Mouse (Mus musculus) right cerebral cortex, adult 2 months (tissue): ENCODE measurements at regions not wholly inside any gene's neighbourhood (a gene's known extent, or its start where the extent isn't known, plus 50 kb on each side); places are given as distances from the start of the nearest gene placed in this dataset.

Experiments
- DNase-seq, 2 experiments: peaks; one replicate each; pipeline ENCODE4 v3.0.0; 2021 to 2022; ENCODE audit warnings: low spot score in 2 of 2

DNA sequence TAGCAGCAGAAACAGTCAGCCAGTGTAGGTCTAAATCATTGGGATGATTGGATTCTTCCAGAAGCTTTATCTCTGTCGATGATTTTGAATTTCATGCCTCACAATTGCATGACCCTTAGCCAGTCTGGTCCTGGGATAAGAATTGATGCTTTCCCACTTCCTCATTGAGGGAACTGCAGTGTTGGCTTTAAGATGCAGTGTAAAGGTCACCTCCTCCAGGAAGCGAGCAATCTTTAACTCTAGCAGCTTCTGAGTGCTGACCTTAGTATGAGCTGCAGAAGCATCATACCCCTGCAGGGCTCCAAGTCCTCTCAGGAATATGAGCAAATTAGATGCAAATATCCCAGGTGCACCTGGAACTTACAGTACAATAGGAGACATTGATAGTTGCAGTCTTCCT, 1132.2 kb upstream of the A1bg start:
- DNase-seq, result no peak

GRCm38 (mm10) chr15:62053420-62054239, 1130.8 kb upstream of the A1bg start:
- DNase-seq, result no peak

GRCm38 (mm10) chr15:62049416-62049815, 1126.6 kb upstream of the A1bg start:
- DNase-seq, result peak; percentile 25 to 35

DNA sequence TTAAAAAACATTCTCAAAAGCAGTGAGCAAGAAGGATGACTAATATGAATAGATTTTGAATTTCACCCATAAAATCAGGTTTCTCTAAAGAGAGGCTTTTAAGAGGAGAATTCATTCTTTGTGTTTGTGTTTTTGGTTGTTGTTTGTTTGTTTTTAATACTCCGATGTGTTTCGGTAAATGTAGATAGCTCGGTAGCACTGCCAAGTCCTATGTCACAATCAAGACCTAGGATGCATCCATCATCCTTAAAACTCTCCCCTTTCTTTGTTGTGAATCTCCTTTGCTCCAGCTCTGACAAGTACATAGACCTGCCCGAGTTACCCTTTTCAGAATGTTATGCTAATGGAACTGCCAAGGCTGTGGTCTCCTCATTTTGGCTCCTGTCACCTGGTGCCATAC, 1126.2 kb upstream of the A1bg start:
- DNase-seq, result no peak

DNA sequence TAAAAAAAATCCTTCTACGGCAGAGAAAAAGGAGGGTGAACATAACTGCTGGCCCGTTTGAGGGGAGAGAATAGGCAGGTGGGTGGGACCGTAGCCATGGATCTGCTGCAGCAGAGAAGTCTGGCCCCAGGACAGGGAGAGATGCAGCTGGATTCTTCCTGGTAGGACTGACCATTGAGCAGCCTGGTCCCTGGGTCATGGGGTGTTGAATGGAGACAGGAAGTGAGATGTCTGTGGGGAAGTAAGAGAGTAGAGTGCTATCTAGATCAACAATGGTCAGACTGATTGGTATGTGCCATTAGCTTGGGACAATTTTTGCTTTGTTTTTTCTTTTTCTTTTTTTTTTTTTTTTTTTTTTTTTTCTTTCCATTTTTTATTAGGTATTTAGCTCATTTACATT, 1123.5 kb upstream of the A1bg start:
- no peak for DNase-seq

DNA sequence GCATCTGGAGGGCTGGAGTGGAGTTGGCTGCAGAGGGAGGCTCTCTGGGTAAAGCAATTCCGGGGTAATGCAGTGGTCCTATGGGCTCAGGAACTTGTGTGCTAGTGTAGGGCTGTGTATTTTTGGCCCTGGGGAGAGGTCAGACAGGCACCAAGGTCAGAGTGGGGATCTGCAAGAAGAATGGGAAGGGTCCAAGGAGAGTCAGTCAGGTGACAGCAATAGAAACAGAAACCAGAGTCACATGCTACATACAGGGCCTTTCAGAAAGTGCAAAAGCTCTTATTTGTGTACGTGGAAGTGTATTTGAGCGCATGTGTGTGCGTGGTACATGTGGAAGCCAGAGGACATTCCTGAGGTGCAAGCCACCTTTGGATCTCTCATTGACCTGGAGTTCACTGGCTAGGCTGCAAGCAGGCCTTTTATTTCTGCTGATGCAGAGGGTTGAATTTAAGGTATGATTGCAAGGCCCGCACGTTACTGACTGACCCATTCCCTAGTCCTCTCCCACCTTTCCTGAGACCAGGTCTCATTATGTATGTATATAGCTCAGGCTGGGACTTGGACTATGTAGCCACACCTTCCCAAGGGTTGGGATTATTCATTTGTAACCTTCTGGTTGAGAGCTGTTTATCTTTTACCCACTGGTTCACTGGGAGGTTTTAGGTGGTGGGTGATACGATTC, 1122.0 kb upstream of the A1bg start:
- DNase-seq, result no peak

GRCm38 (mm10) chr15:62043617-62044392, 1121.0 kb upstream of the A1bg start:
- DNase-seq, result peak; percentile 44 to 55

GRCm38 (mm10) chr15:62042924-62043504, 1120.2 kb upstream of the A1bg start:
- DNase-seq, result no peak
